8 mouse cellular contexts compared by ENCODE assay signal in the genomic region with DNA sequence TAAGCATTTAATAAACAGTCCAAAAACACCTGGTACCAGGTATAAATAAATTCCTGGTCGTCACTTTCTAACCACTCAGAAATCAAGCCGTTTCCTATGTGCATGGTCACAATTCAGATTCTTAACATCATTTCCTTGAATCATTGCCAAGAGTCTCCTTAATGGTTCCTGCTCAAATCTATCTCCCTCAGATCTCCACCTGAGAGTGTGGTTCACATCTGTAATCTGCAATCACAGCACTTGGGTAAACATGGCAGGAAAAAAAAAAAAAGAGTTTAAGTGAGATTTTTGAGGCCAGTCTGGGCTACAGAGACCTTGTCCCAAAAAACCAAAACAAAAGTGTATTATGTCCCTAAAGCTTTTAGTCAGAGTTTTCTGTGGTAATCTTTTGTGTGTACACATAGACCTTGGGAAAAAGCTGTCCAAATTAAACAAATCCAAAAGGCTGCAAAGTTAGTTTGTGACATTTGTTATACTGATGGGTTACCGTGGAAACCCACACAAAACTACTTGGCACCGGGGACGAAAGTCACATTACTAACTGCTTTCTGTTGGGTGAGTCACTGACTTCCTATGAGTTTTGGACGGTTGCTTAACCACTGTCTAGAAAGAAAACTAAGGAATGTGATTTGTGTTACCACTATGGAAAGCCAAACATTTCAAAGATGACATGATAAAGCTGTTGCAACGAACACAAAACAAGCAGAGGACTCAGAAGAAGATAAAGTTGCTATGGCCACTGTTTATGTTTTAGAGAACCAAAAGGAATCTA. TPM values are rescaled to one million over a fixed set of nuclear protein-coding genes. Genes with fewer than 3 reads are reported as not detected.
DNase-seq lines count a peak whose midpoint lies in the region; ATAC-seq and TF ChIP-seq lines count a peak whose summit lies in the region.
"Had no signal": no experiment of that assay in that cellular context is flagged by ENCODE, and none has a peak within 500 bp of the region (broad histone marks: within the 10 kb centered on the region; RNA-seq: fewer than 3 reads in every experiment).

No protein-coding gene starts in this region.

- no peak overlapping the region for H3K27ac ChIP-seq in limb, embryonic 14.5 days (replicated peaks; ENCODE audit: low read depth, low read length)
- H3K27ac ChIP-seq in limb, embryonic 10.5 days: no peak overlapping the region

- H3K4me3 ChIP-seq in limb, embryonic 14.5 days (replicated peaks; ENCODE audit: low read length): no peak overlapping the region
- no peak overlapping the region for H3K4me3 ChIP-seq in limb, embryonic 10.5 days
- H3K4me3 ChIP-seq in myocyte: no peak overlapping the region

- TF ChIP-seq POLR2A in limb, embryonic 14.5 days (IDR thresholded peaks at IDR 0.05; ENCODE audit: borderline replicate concordance, extremely low read depth, insufficient read depth, insufficient read length): no peak
- no peak for TF ChIP-seq POLR2A in myocyte (IDR thresholded peaks at IDR 0.05; ENCODE audit: insufficient read length, low read depth)

- peak; percentile 33 for DNase-seq in limb, embryonic 14.5 days (ENCODE audit: low spot score)
- no peak for DNase-seq in limb, embryonic 10.5 days (ENCODE audit: low spot score)
- peak; percentile 62 for DNase-seq in brain, adult 2 months (ENCODE audit: low read depth, low spot score)
- no peak for DNase-seq in spleen, adult 12 weeks (ENCODE audit: low spot score)
- no peak for DNase-seq in c-Kit-positive CD71-positive TER-119-positive erythroid progenitor cells, embryonic 14.5 days (ENCODE audit: low spot score)
- DNase-seq: right cerebral cortex, postnatal 4 days had no signal

- H3K4me1 ChIP-seq in limb, embryonic 14.5 days (ENCODE audit: control insufficient read depth, insufficient read depth, low read length): no peaks in the 10 kb centered on the region
- H3K4me1 ChIP-seq in limb, embryonic 10.5 days: no peaks in the 10 kb centered on the region

- H3K79me2 ChIP-seq in myocyte (ENCODE audit: control insufficient read depth, insufficient read depth): peaks cover 9% of the 10 kb centered on the region

- no peak overlapping the region for H3ac ChIP-seq in myocyte (ENCODE audit: control insufficient read depth, insufficient read length)

- H3K27me3 ChIP-seq in limb, embryonic 14.5 days (ENCODE audit: control insufficient read depth, insufficient read depth, low read length): no peaks in the 10 kb centered on the region
- no peaks in the 10 kb centered on the region for H3K27me3 ChIP-seq in limb, embryonic 10.5 days (ENCODE audit: low read depth, poor library complexity, severe bottlenecking)
- no peaks in the 10 kb centered on the region for H3K27me3 ChIP-seq in myocyte (ENCODE audit: control insufficient read depth, insufficient read depth, insufficient read length)

- H3K4me2 ChIP-seq in limb, embryonic 14.5 days (replicated peaks; ENCODE audit: low read depth, low read length, severe bottlenecking): no peak overlapping the region
- peak overlapping the region; percentile 78 for H3K4me2 ChIP-seq in myocyte (ENCODE audit: low read depth)

- no peaks in the 10 kb centered on the region for H3K9me3 ChIP-seq in limb, embryonic 14.5 days (ENCODE audit: control insufficient read depth, low read length)
- no peaks in the 10 kb centered on the region for H3K9me3 ChIP-seq in limb, embryonic 10.5 days (replicated peaks)

- no peaks in the 10 kb centered on the region for H3K36me3 ChIP-seq in limb, embryonic 14.5 days (ENCODE audit: control insufficient read depth, insufficient read depth, low read length)
- H3K36me3 ChIP-seq in limb, embryonic 10.5 days: no peaks in the 10 kb centered on the region
- H3K36me3 ChIP-seq in myocyte (ENCODE audit: control insufficient read depth, insufficient read depth): no peaks in the 10 kb centered on the region

- ATAC-seq in limb, embryonic 14.5 days (ENCODE audit: low FRiP score, low read depth): no peak
- ATAC-seq in hematopoietic stem cell, adult 5-6 weeks (replicated peaks in 1 of 2; ENCODE audit: insufficient read depth in 1 of 2, low FRiP score in 2 of 2, low TSS enrichment in 1 of 2, low read depth in 1 of 2, poor library complexity in 2 of 2, severe bottlenecking in 2 of 2): peak; percentile 71 to 77

- WGBS in limb, embryonic 14.5 days: 60% methylated on average over 7 of the region's 7 CpGs
- WGBS in limb, embryonic 10.5 days: 85% methylated on average over 7 of the region's 7 CpGs

- H3K9ac ChIP-seq in limb, embryonic 14.5 days (ENCODE audit: low read depth, low read length, severe bottlenecking): no peak overlapping the region

TF ChIP-seq in myocyte, 11 proteins besides CTCF, POLR2A, EP300 and RAD21:
- TF ChIP-seq CEBPB (IDR thresholded peaks at IDR 0.05; ENCODE audit: insufficient read depth, poor library complexity, severe bottlenecking) (peak; percentile 88), MAX (IDR thresholded peaks at IDR 0.05; ENCODE audit: low read depth) (no peak)

RNA-seq across cellular contexts. Expression of gene Fam102b, which starts 16.7 kb away (rescaled TPM):
- polyA plus RNA-seq in limb, embryonic 14.5 days (2012; rRNA removed): 13.3 and 15.4 TPM in 2 replicates
- polyA plus RNA-seq in limb, embryonic 14.5 days (2014; fragmentation: Nextera tagmentation; extraction: Ambion mirVana): 16.9 and 20.9 TPM in 2 replicates
- polyA plus RNA-seq in limb, embryonic 10.5 days (2016; fragmentation: Nextera tagmentation; extraction: Ambion mirVana): 4.4 and 4.9 TPM in 2 replicates
- 27.8 and 31.7 TPM in 2 replicates for total RNA-seq in hematopoietic stem cell, adult 5-6 weeks (2017)
- 3.7 TPM for polyA plus RNA-seq in myocyte (2012; fragmentation: generic; extraction: Trizol)

Comparison
In these comparisons a context has a peak if more than half of its experiments do, and no peak if none do; other contexts are left out.
1. DNase-seq: peak in limb, embryonic 14.5 days (single experiment) and brain, adult 2 months (single experiment); none in limb, embryonic 10.5 days (single experiment), spleen, adult 12 weeks (single experiment) and c-Kit-positive CD71-positive TER-119-positive erythroid progenitor cells, embryonic 14.5 days (single experiment).